Mouse (Mus musculus) bone marrow macrophage, adult 2 months (primary cell): ENCODE results near the gene Ssna1.

Source experiments
- CTCF ChIP-seq: IDR thresholded peaks from 2 replicates; pipeline ENCODE4 v1.5.1; 2012; ENCODE audit warnings: low read depth, mild to moderate bottlenecking, low read length, moderate library complexity
- POLR2A ChIP-seq: IDR thresholded peaks from 2 replicates; pipeline ENCODE4 v1.6.1; 2012; ENCODE audit warnings: mild to moderate bottlenecking, low read depth, low read length, borderline replicate concordance

DNA sequence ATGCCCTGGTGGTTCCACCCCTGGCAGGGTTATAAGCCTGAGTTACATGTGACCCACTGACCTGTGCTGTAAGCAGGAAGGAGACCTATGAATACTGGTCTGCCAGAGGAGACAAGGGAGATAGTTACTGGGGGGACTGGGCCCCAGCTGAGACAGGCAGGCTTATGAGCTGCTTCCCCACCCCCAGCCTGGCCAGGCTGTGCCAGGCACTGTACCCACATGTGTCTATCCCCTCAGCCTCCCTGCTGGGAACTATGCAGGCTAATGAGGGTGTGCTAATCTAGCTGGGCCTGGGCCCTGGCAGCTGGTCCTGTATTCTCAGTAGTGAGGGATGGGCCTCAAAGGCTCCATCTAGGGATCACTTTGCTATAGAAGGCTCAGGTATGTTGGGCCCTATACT, 5.0 kb downstream of the Ssna1 start:
- TF ChIP-seq CTCF = no peak
- no peak for TF ChIP-seq POLR2A
